Mouse (Mus musculus) lung, postnatal 25 days (tissue): ENCODE data around the gene Vmn2r86.
"Not testable (repeated sequence)": the region's sequence is repeated elsewhere in the genome, so short reads cannot be mapped to it uniquely, and the experiment has no call there.

Experiments used
- DNase-seq: peaks from one replicate; pipeline ENCODE4 v3.0.0; 2022; ENCODE audit warnings: low spot score

Gene Vmn2r86

DNA sequence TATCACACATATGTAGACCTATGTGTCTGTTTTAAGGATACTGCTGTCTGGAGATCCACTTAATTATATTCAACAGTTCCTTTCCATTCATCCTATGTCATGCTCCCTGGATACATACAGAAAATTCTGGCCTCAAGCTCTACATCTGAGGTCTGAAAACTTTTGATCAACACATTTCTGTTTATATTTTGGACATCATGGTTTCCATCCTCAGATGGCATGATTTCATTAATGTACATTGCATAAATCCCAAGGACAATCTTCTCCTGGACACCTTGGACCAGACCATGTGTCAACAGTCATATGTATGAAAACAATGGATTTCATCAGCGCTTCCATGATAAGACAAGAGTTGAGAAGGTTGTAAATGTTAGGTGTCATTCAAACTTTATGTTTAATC is at the start of gene Vmn2r86:
Vmn2r86 (minus strand) TSS at position 101 of the 400 bp plus-strand sequence.
- DNase-seq = not testable (repeated sequence)

- no peak for DNase-seq
These were observed 41.4 kb upstream of the Vmn2r86 start, which contains the start of gene Vmn2r87 for GRCm38 (mm10) chr10:130497296-130497695. Gene Vmn2r87 (minus strand): TSS chr10:130497396.

DNA sequence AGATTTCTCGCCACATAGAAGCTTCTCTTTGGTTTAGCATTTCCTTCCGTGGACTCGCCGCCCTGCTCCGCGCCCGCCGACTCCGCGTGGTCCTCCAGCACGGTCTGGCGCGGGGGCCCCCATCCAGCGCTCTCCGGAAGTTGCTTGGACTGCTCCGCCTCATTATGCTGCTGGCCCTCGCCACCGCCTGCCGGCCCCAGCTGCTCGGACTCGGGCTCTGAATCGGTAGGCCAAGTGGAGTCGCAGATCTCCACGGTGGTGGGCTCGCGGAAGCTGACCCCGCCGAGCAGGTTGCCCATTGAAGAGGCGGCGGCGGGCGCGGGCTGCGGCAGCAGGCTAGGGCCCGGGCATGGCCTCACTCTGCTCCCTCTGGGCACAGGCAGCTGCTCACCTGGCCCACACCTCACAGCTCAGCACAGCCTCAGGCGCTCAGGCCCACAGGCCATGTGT is 14.5 kb upstream of the Vmn2r86 start:
- no peak for DNase-seq

DNA sequence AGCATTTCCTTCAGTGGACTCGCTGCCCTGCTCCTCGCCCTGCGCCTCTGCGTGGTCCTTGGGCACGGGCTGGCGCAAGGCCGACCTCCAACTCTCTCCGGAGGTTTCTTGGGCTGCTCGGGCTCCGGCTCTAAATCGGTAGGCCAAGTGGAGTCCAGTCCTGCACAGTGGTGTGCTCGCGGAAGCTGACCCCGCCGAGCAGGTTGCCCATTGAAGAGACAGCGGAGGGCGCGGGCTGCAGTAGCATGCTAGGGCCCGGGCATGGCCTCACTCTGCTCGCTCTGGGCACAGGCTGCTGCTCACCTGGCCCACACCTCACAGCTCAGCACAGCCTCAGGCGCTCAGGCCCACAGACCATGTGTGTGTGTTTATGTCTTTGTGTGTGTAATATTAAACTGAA is 11.1 kb downstream of the Vmn2r86 start:
- DNase-seq = no peak

GRCm38 (mm10) chr10:130434185-130434898 is 21.5 kb downstream of the Vmn2r86 start:
- not testable (repeated sequence) for DNase-seq

GRCm38 (mm10) chr10:130429603-130430002 is 26.2 kb downstream of the Vmn2r86 start, which contains the start of gene Vmn2r85:
Gene Vmn2r85 (minus strand): TSS chr10:130429703.
- not testable (repeated sequence) for DNase-seq

GRCm38 (mm10) chr10:130422368-130422767 is 33.5 kb downstream of the Vmn2r86 start:
- not testable (repeated sequence) for DNase-seq

DNA sequence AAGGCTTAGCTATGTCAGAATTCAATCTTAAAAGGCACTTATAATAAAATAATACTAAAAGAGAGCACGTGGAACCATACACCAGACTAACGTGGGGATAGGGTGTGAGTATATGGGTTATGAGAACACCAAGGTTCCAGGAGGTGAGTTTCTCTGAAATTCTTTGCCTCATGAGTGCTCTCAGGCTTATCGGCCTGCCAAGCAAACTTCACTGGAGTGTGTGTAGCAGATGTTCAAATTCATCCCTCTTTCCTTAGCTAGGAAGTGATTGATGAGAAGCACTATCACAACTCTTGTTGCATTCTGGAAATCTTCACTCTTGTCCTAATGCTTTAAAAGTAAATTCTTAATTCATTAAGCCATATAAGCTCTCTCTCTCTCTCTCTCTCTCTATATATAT is 35.4 kb downstream of the Vmn2r86 start:
- no peak for DNase-seq

DNA sequence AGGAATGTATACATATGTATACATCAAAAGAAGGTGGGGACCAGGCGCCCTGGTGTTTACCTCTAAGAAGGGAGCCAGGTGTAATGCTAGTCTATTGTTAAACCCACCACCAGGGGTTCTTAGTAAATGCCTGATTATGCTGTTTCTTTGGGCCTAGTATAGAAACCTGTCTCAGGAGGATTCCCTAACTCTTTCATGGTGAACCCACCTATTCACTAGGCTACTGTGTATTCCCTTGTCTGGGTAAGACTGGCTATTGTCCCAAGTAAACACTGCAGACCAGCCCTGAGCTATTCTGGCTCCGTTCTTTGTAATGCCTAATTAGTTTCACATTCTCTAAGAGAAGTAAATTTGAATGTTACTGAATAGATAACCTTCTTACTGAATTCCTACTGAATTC is 35.9 kb downstream of the Vmn2r86 start:
- not testable (repeated sequence) for DNase-seq

GRCm38 (mm10) chr10:130416352-130416751 is 39.5 kb downstream of the Vmn2r86 start:
- not testable (repeated sequence) for DNase-seq

GRCm38 (mm10) chr10:130412167-130412698 is 43.6 kb downstream of the Vmn2r86 start:
- not testable (repeated sequence) for DNase-seq

DNA sequence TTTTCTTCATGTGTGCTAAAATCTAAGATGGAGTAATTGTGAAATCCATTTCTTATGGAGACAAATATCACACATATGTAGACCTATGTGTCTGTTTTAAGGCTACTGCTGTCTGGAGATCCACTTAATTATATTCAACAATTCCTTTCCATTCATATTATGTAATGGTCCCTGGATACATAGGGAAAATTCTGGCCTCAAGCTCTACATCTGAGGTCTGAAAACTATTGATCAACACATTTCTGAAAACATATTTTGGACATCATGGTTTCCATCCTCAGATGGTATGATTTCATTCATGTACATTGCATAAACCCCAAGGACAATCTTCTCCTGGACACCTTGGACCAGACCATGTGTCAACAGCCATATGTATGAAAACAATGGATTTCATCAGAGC is 61.6 kb downstream of the Vmn2r86 start, which contains the start of gene Vmn2r84:
Vmn2r84 (minus strand) TSS at position 101 of the 400 bp plus-strand sequence.
- DNase-seq = no peak
